Mouse (Mus musculus): ENCODE results near the gene Kalrn.

Kalrn gene

GRCm38 (mm10) chr16:34264671-34265070, 308.7 kb downstream of the Kalrn start:
- ATAC-seq (ENCODE audit: low TSS enrichment), result no peak

GRCm38 (mm10) chr16:34262731-34263460, 310.4 kb downstream of the Kalrn start:
- ATAC-seq (ENCODE audit: low TSS enrichment), result peak; percentile 78

- ATAC-seq (ENCODE audit: low TSS enrichment), result no peak
Measured at GRCm38 (mm10) chr16:34260971-34261924, 312.1 kb downstream of the Kalrn start.

- ATAC-seq (ENCODE audit: low TSS enrichment), result no peak
Measured at GRCm38 (mm10) chr16:34254646-34255022, 318.7 kb downstream of the Kalrn start.

GRCm38 (mm10) chr16:34254002-34254645, 319.2 kb downstream of the Kalrn start:
- no peak for ATAC-seq (ENCODE audit: low TSS enrichment)

- ATAC-seq (ENCODE audit: low TSS enrichment), result peak; percentile 73
Measured at GRCm38 (mm10) chr16:34252670-34253069, 320.7 kb downstream of the Kalrn start.

GRCm38 (mm10) chr16:34248256-34248655, 325.1 kb downstream of the Kalrn start:
- no peak for ATAC-seq (ENCODE audit: low TSS enrichment)

GRCm38 (mm10) chr16:34241936-34242729, 331.2 kb downstream of the Kalrn start:
- ATAC-seq (ENCODE audit: low TSS enrichment), result peak; percentile 43

GRCm38 (mm10) chr16:34239618-34240017, 333.7 kb downstream of the Kalrn start:
- no peak for ATAC-seq (ENCODE audit: low TSS enrichment)

GRCm38 (mm10) chr16:34236898-34237611, 336.3 kb downstream of the Kalrn start:
- peak; percentile 29 for ATAC-seq (ENCODE audit: low TSS enrichment)

- no peak for ATAC-seq (ENCODE audit: low TSS enrichment)
Measured at GRCm38 (mm10) chr16:34235086-34235485, 338.2 kb downstream of the Kalrn start.

GRCm38 (mm10) chr16:34231952-34232351, 341.4 kb downstream of the Kalrn start:
- ATAC-seq (ENCODE audit: low TSS enrichment), result no peak

GRCm38 (mm10) chr16:34231146-34231545, 342.2 kb downstream of the Kalrn start:
- ATAC-seq (ENCODE audit: low TSS enrichment), result no peak

GRCm38 (mm10) chr16:34229350-34229749, 344.0 kb downstream of the Kalrn start:
- no peak for ATAC-seq (ENCODE audit: low TSS enrichment)

- peak; percentile 10 for ATAC-seq (ENCODE audit: low TSS enrichment)
Measured at GRCm38 (mm10) chr16:34228661-34229060, 344.7 kb downstream of the Kalrn start.

GRCm38 (mm10) chr16:34212160-34212559, 361.2 kb downstream of the Kalrn start:
- ATAC-seq (ENCODE audit: low TSS enrichment), result no peak

- ATAC-seq (ENCODE audit: low TSS enrichment), result no peak
Measured at GRCm38 (mm10) chr16:34211243-34211642, 362.1 kb downstream of the Kalrn start.

GRCm38 (mm10) chr16:34208748-34209147, 364.6 kb downstream of the Kalrn start:
- no peak for ATAC-seq (ENCODE audit: low TSS enrichment)

GRCm38 (mm10) chr16:34207972-34208371, 365.4 kb downstream of the Kalrn start:
- ATAC-seq (ENCODE audit: low TSS enrichment), result no peak

GRCm38 (mm10) chr16:34204527-34205139, 368.7 kb downstream of the Kalrn start:
- no peak for ATAC-seq (ENCODE audit: low TSS enrichment)
